Mouse (Mus musculus) CH12.LX (cell line): ENCODE measurements at regions not wholly inside any gene's neighbourhood (a gene's known extent, or its start where the extent isn't known, plus 50 kb on each side); places are given as distances from the start of the nearest gene placed in this dataset.

Experiments used
- BHLHE40 ChIP-seq: IDR thresholded peaks from 2 replicates; pipeline ENCODE4 v1.6.1; 2011; ENCODE audit warnings: mild to moderate bottlenecking, low read depth, low read length, improper control_type of control experiment
- CHD2 ChIP-seq: IDR thresholded peaks from 2 replicates; pipeline ENCODE4 v1.6.1; 2011; ENCODE audit warnings: low read length, improper control_type of control experiment
- CTCF ChIP-seq, 2 experiments: IDR thresholded peaks in 1 of 2; conservative IDR thresholded peaks in 1 of 2; 2 replicates each; pipeline ENCODE4 v1.5.1; 2011 to 2012; ENCODE audit warnings: low read depth in 2 of 2, low read length in 2 of 2, improper control_type of control experiment in 1 of 2, inconsistent platforms in 1 of 2, mild to moderate bottlenecking in 1 of 2, moderate library complexity in 1 of 2
- EP300 ChIP-seq: IDR thresholded peaks from 2 replicates; pipeline ENCODE4 v1.6.1; 2011; ENCODE audit warnings: low read length, improper control_type of control experiment
- ETS1 ChIP-seq: conservative IDR thresholded peaks from 2 replicates; pipeline ENCODE4 v1.6.1; 2012; ENCODE audit warnings: low read depth, mild to moderate bottlenecking, inconsistent platforms, low read length, improper control_type of control experiment, moderate library complexity
- HCFC1 ChIP-seq: IDR thresholded peaks from 2 replicates; pipeline ENCODE4 v1.6.1; 2012; ENCODE audit warnings: low read depth, mild to moderate bottlenecking, inconsistent platforms, low read length, improper control_type of control experiment
- JUND ChIP-seq: conservative IDR thresholded peaks from 2 replicates; pipeline ENCODE4 v1.6.1; 2011; ENCODE audit warnings: low read depth, low read length, improper control_type of control experiment
- MAX ChIP-seq: IDR thresholded peaks from 2 replicates; pipeline ENCODE4 v1.6.1; 2011; ENCODE audit warnings: low read length, improper control_type of control experiment
- MYC ChIP-seq: IDR thresholded peaks from 2 replicates; pipeline ENCODE4 v1.6.1; 2011; ENCODE audit warnings: low read depth, mild to moderate bottlenecking, improper control_type of control experiment, low read length
- NRF1 ChIP-seq: IDR thresholded peaks from 2 replicates; pipeline ENCODE4 v1.6.1; 2014; ENCODE audit warnings: low read depth, mild to moderate bottlenecking, inconsistent platforms, low read length, improper control_type of control experiment, moderate library complexity
- POLR2A ChIP-seq: IDR thresholded peaks from 2 replicates; pipeline ENCODE4 v1.6.1; 2011; ENCODE audit warnings: low read depth, mild to moderate bottlenecking, improper control_type of control experiment, low read length
- UBTF ChIP-seq: IDR thresholded peaks from 2 replicates; pipeline ENCODE4 v1.6.1; 2012; ENCODE audit warnings: low read depth, mild to moderate bottlenecking, inconsistent platforms, low read length, improper control_type of control experiment, moderate library complexity
- USF1 ChIP-seq: IDR thresholded peaks from 2 replicates; pipeline ENCODE4 v1.6.1; 2014; ENCODE audit warnings: low read depth, mild to moderate bottlenecking, inconsistent platforms, low read length, improper control_type of control experiment
- ZC3H11A ChIP-seq: IDR thresholded peaks from 2 replicates; pipeline ENCODE4 v1.6.1; 2012; ENCODE audit warnings: low read depth, mild to moderate bottlenecking, inconsistent platforms, low read length, improper control_type of control experiment

GRCm38 (mm10) chr9:61633936-61634335 lies 261.8 kb downstream of the Tle3 start:
- TF ChIP-seq CTCF (conservative IDR thresholded peaks at IDR 0.05 in 1 of 2, IDR thresholded peaks at IDR 0.05 in 1 of 2; ENCODE audit: low read depth in 2 of 2, low read length in 2 of 2): no peak
- TF ChIP-seq NRF1: no peak
- no peak for TF ChIP-seq ZC3H11A
- TF ChIP-seq HCFC1: no peak
- no peak for TF ChIP-seq EP300
- TF ChIP-seq ETS1: no peak
- no peak for TF ChIP-seq BHLHE40
- TF ChIP-seq POLR2A: no peak
- no peak for TF ChIP-seq MYC
- no peak for TF ChIP-seq UBTF
- TF ChIP-seq JUND: no peak
- no peak for TF ChIP-seq CHD2
- no peak for TF ChIP-seq USF1
- no peak for TF ChIP-seq MAX
